In genomic region chr11:85843347-85843692, GRCm38 (mm10) we compare ENCODE assay signal across 8 mouse cellular contexts. TPM values are rescaled to one million over a fixed set of nuclear protein-coding genes. Genes with fewer than 3 reads are reported as not detected.
DNase-seq lines count a peak whose midpoint lies in the region; ATAC-seq lines count a peak whose summit lies in the region.

No protein-coding gene starts in this region.

- peak overlapping the region; percentile 72 for H3K4me3 ChIP-seq in heart, embryonic 16.5 days (ENCODE audit: low read length)

- H3K9me3 ChIP-seq in heart, embryonic 16.5 days (replicated peaks; ENCODE audit: control insufficient read depth, low read length) = no peaks in the 10 kb centered on the region

- peak overlapping the region; percentile 91 for H3K4me2 ChIP-seq in heart, embryonic 16.5 days (ENCODE audit: low read depth, low read length)

- no peaks in the 10 kb centered on the region for H3K36me3 ChIP-seq in heart, embryonic 16.5 days (ENCODE audit: control insufficient read depth, insufficient read depth)

- peak; percentile 18; the same call in 1 of the 2 replicates for ATAC-seq in erythroblast, adult 5-6 weeks (replicated peaks; ENCODE audit: low FRiP score, poor library complexity, severe bottlenecking)
- peak; percentile 14; the same call in 1 of the 2 replicates for ATAC-seq in heart, embryonic 16.5 days (replicated peaks; ENCODE audit: extremely low read depth, insufficient read depth, low FRiP score)
- ATAC-seq in megakaryocyte-erythroid progenitor cell, adult 5-6 weeks (replicated peaks; ENCODE audit: low FRiP score, low TSS enrichment, poor library complexity, severe bottlenecking) = peak; percentile 68
- ATAC-seq in inflammation-experienced regulatory T-cells, adult 6 months = no peak

- H3K27ac ChIP-seq in heart, embryonic 16.5 days (ENCODE audit: low read length) = peak overlapping the region; percentile 56

- DNase-seq in CD4-positive helper T cell, adult 2 months (ENCODE audit: low read depth, low spot score) = peak; percentile 65
- DNase-seq in T-cell, adult 2 months (ENCODE audit: low spot score) = peak; percentile 58
- DNase-seq in kidney, postnatal 25 days = peak; percentile 81 to 91
- peak; percentile 55 to 79 for DNase-seq in spleen, postnatal 10 days (ENCODE audit: low spot score in 2 of 2)

- H3K9ac ChIP-seq in heart, embryonic 16.5 days (ENCODE audit: low read length) = peak overlapping the region; percentile 70

- peaks cover 15% of the 10 kb centered on the region for H3K4me1 ChIP-seq in heart, embryonic 16.5 days (ENCODE audit: control insufficient read depth, insufficient read depth, low read length)

- under 1% methylated on average over 18 of the region's 18 CpGs for WGBS in heart, embryonic 16.5 days

- H3K27me3 ChIP-seq in heart, embryonic 16.5 days (ENCODE audit: control insufficient read depth, insufficient read depth, low read length) = peaks cover 47% of the 10 kb centered on the region

RNA-seq across cellular contexts. Expression of gene Gm11444, which starts 6.8 kb away (rescaled TPM):
- total RNA-seq in erythroblast, adult 5-6 weeks (2015; ENCODE audit: low replicate concordance) = not detected in 2 replicates
- not detected in 2 replicates for total RNA-seq in erythroblast, adult 5-6 weeks (2017; ENCODE audit: low replicate concordance)
- not detected in 2 replicates for polyA plus RNA-seq in heart, embryonic 16.5 days (2015; fragmentation: Nextera tagmentation; extraction: Ambion mirVana)
- not detected in 2 replicates for total RNA-seq in megakaryocyte-erythroid progenitor cell, adult 5-6 weeks (2014; fragmentation: Nextera tagmentation)
- not detected in 2 replicates for total RNA-seq in megakaryocyte-erythroid progenitor cell, adult 5-6 weeks (2017)
- polyA plus RNA-seq in inflammation-experienced regulatory T-cells, adult 6 months (2017; shearing (Covaris generic)) = not detected

RNA-seq across cellular contexts. Expression of gene Tbx2, which starts 11.0 kb away (rescaled TPM):
- 0.38 TPM in 1 of 2 replicates, not detected in the other for total RNA-seq in erythroblast, adult 5-6 weeks (2015; ENCODE audit: low replicate concordance)
- total RNA-seq in erythroblast, adult 5-6 weeks (2017; ENCODE audit: low replicate concordance) = 0.42 and 0.85 TPM in 2 replicates
- 1.4 and 3.3 TPM in 2 replicates for polyA plus RNA-seq in heart, embryonic 16.5 days (2015; fragmentation: Nextera tagmentation; extraction: Ambion mirVana)
- total RNA-seq in megakaryocyte-erythroid progenitor cell, adult 5-6 weeks (2014; fragmentation: Nextera tagmentation) = not detected in 2 replicates
- total RNA-seq in megakaryocyte-erythroid progenitor cell, adult 5-6 weeks (2017) = 0.19 TPM in 1 of 2 replicates, not detected in the other
- polyA plus RNA-seq in inflammation-experienced regulatory T-cells, adult 6 months (2017; shearing (Covaris generic)) = not detected

RNA-seq across cellular contexts. Expression of gene Tbx4, which starts 42.9 kb away (rescaled TPM):
- total RNA-seq in erythroblast, adult 5-6 weeks (2015; ENCODE audit: low replicate concordance) = not detected in 2 replicates
- total RNA-seq in erythroblast, adult 5-6 weeks (2017; ENCODE audit: low replicate concordance) = not detected in 2 replicates
- 0.72 and 5.0 TPM in 2 replicates for polyA plus RNA-seq in heart, embryonic 16.5 days (2015; fragmentation: Nextera tagmentation; extraction: Ambion mirVana)
- total RNA-seq in megakaryocyte-erythroid progenitor cell, adult 5-6 weeks (2014; fragmentation: Nextera tagmentation) = not detected in 2 replicates
- total RNA-seq in megakaryocyte-erythroid progenitor cell, adult 5-6 weeks (2017) = 0.57 TPM in 1 of 2 replicates, not detected in the other
- not detected for polyA plus RNA-seq in inflammation-experienced regulatory T-cells, adult 6 months (2017; shearing (Covaris generic))
